ENCODE assay signal across 12 mouse cellular contexts in genomic region chr3:32826701-32827100, GRCm38 (mm10). TPM values are rescaled to one million over a fixed set of nuclear protein-coding genes. Genes with fewer than 3 reads are reported as not detected.
DNase-seq lines count a peak whose midpoint lies in the region; ATAC-seq and TF ChIP-seq lines count a peak whose summit lies in the region.
"Had no signal": no experiment of that assay in that cellular context is flagged by ENCODE, and none has a peak within 500 bp of the region (broad histone marks: within the 10 kb centered on the region; RNA-seq: fewer than 3 reads in every experiment).

No protein-coding gene starts in this region.

- H3K4me1 ChIP-seq in heart, embryonic 16.5 days (ENCODE audit: control insufficient read depth, insufficient read depth, low read length): peaks cover 53% of the 10 kb centered on the region
- H3K4me1 ChIP-seq in forebrain, embryonic 16.5 days (replicated peaks; ENCODE audit: control insufficient read depth, insufficient read depth, low read length): peaks cover 5% of the 10 kb centered on the region; the same call in 1 of the 2 replicates
- H3K4me1 ChIP-seq: midbrain, embryonic 12.5 days had no signal

- no peak overlapping the region for H3K4me2 ChIP-seq in heart, embryonic 16.5 days (ENCODE audit: low read depth, low read length)
- no peak overlapping the region for H3K4me2 ChIP-seq in forebrain, embryonic 16.5 days (ENCODE audit: low read length)
- H3K4me2 ChIP-seq: midbrain, embryonic 12.5 days had no signal

- H3K27me3 ChIP-seq in heart, embryonic 16.5 days (ENCODE audit: control insufficient read depth, insufficient read depth, low read length): no peaks in the 10 kb centered on the region
- H3K27me3 ChIP-seq in forebrain, embryonic 16.5 days (replicated peaks; ENCODE audit: control insufficient read depth, insufficient read depth, low read length): no peaks in the 10 kb centered on the region
- H3K27me3 ChIP-seq: CH12.LX; midbrain, embryonic 12.5 days had no signal

- H3K27ac ChIP-seq in heart, embryonic 16.5 days (ENCODE audit: low read length): peak overlapping the region; percentile 9; the same call in 1 of the 2 replicates
- no peak overlapping the region for H3K27ac ChIP-seq in forebrain, embryonic 16.5 days (ENCODE audit: low read length)
- H3K27ac ChIP-seq in left cerebral cortex, adult 2 months: no peak overlapping the region
- H3K27ac ChIP-seq: midbrain, embryonic 12.5 days had no signal

- WGBS in heart, embryonic 16.5 days: 46% methylated on average over 6 of the region's 6 CpGs
- WGBS in forebrain, embryonic 16.5 days: 31% methylated on average over 6 of the region's 6 CpGs

- no peak for TF ChIP-seq CTCF in left cerebral cortex, adult 2 months (IDR thresholded peaks at IDR 0.05)

- intact Hi-C loops in left cerebral cortex, adult 2 months (cut with DNase I): loop anchor here (10.0 kb wide), 1 partner anchor 272 kb away; no protein-coding TSS in a partner anchor

- no peak overlapping the region for H3K4me3 ChIP-seq in heart, embryonic 16.5 days (ENCODE audit: low read length)
- no peak overlapping the region for H3K4me3 ChIP-seq in forebrain, embryonic 16.5 days (replicated peaks; ENCODE audit: low read length)
- no peak overlapping the region for H3K4me3 ChIP-seq in left cerebral cortex, adult 2 months
- H3K4me3 ChIP-seq: midbrain, embryonic 12.5 days had no signal

- H3K9me3 ChIP-seq in heart, embryonic 16.5 days (replicated peaks; ENCODE audit: control insufficient read depth, low read length): no peaks in the 10 kb centered on the region
- H3K9me3 ChIP-seq in forebrain, embryonic 16.5 days (ENCODE audit: control insufficient read depth, low read length): no peaks in the 10 kb centered on the region
- H3K9me3 ChIP-seq: midbrain, embryonic 12.5 days had no signal

- no peak overlapping the region for H3K9ac ChIP-seq in heart, embryonic 16.5 days (ENCODE audit: low read length)
- no peak overlapping the region for H3K9ac ChIP-seq in forebrain, embryonic 16.5 days (replicated peaks; ENCODE audit: low read depth, low read length)
- H3K9ac ChIP-seq: midbrain, embryonic 12.5 days had no signal

- no peaks in the 10 kb centered on the region for H3K36me3 ChIP-seq in heart, embryonic 16.5 days (ENCODE audit: control insufficient read depth, insufficient read depth)
- no peaks in the 10 kb centered on the region for H3K36me3 ChIP-seq in forebrain, embryonic 16.5 days (ENCODE audit: control insufficient read depth, insufficient read depth)
- H3K36me3 ChIP-seq: midbrain, embryonic 12.5 days had no signal

- ATAC-seq in heart, embryonic 16.5 days (replicated peaks; ENCODE audit: extremely low read depth, insufficient read depth, low FRiP score): no peak
- ATAC-seq in forebrain, embryonic 16.5 days: peak; percentile 71

- no peak for DNase-seq in heart, adult 8-10 months (ENCODE audit: low spot score)
- peak; percentile 80 for DNase-seq in brain, adult 2 months (ENCODE audit: low read depth, low spot score)
- DNase-seq in left cerebral cortex, adult 2 months (ENCODE audit: extremely low spot score in 1 of 2, low spot score in 2 of 2): peak; percentile 42 to 62
- DNase-seq in embryo, embryonic 10.5 days (ENCODE audit: low spot score): no peak
- DNase-seq in spleen, postnatal 10 days (ENCODE audit: low spot score in 2 of 2): no peak
- no peak for DNase-seq in urinary bladder, postnatal 10 days (ENCODE audit: low spot score)
- DNase-seq: gastrocnemius, postnatal 36 days; liver had no signal

RNA-seq across cellular contexts. Expression of gene Usp13, which starts 9.4 kb away (rescaled TPM):
- 58.1 and 63.2 TPM in 2 replicates for polyA plus RNA-seq in heart, embryonic 16.5 days (2015; fragmentation: Nextera tagmentation; extraction: Ambion mirVana)
- total RNA-seq in heart, adult 8-10 months (2022): 100 to 1,000 TPM; 207 to 235 (median 219) TPM
- polyA plus RNA-seq in forebrain, embryonic 16.5 days (2015; fragmentation: Nextera tagmentation; extraction: Ambion mirVana): 9.7 and 10.3 TPM in 2 replicates
- total RNA-seq in left cerebral cortex, adult 2 months (2021): 10 to 100 TPM; 28.3 to 30.7 TPM
- total RNA-seq: CH12.LX had no signal

Comparison
In these comparisons a context has a peak if more than half of its experiments do, and no peak if none do; other contexts are left out.
1. DNase-seq: peak in brain, adult 2 months (single experiment) and left cerebral cortex, adult 2 months (2 of 2); none in heart, adult 8-10 months (single experiment), embryo, embryonic 10.5 days (single experiment), spleen, postnatal 10 days (0 of 2) and urinary bladder, postnatal 10 days (single experiment).
2. RNA of gene Usp13, which starts 9.4 kb away (total RNA-seq): 207 to 235 TPM in heart, adult 8-10 months; 28.3 to 30.7 TPM in left cerebral cortex, adult 2 months; every median in the first group is over 4 times any median in the second.